Mouse (Mus musculus) lung, postnatal 0 days (tissue): ENCODE measurements at regions not wholly inside any gene's neighbourhood (a gene's known extent, or its start where the extent isn't known, plus 50 kb on each side); places are given as distances from the start of the nearest gene placed in this dataset.
A peak's percentile ranks its signal among the peaks of the same experiment; 100 is the strongest.

ENCODE experiments used
- ATAC-seq: fragments of 200-750 bp; cut with Nextera tagmentation; 2 replicates; pipeline ENCODE4 v1.8.0; 2017; ENCODE audit warnings: moderate library complexity
- DNase-seq: peaks from one replicate; pipeline ENCODE4 v3.0.0-alpha.2; 2016; ENCODE audit warnings: low spot score
- H3K27ac ChIP-seq: fragments of 300-500 bp; sonication (generic); 2 replicates; pipeline ENCODE4 v1.5.1; 2014; ENCODE audit warnings: antibody characterized with exemption, mild to moderate bottlenecking, low read length, mixed read lengths
- H3K27me3 ChIP-seq: fragments of 300-500 bp; sonication (generic); replicated peaks from 2 replicates; pipeline ENCODE4 v1.6.1; 2014; ENCODE audit warnings: low read length, mixed read lengths; ENCODE audit not compliant: insufficient read depth
- H3K36me3 ChIP-seq: fragments of 300-500 bp; sonication (generic); 2 replicates; pipeline ENCODE4 v1.6.1; 2014; ENCODE audit warnings: low read length, mixed read lengths; ENCODE audit not compliant: insufficient read depth
- H3K4me1 ChIP-seq: fragments of 300-500 bp; sonication (generic); 2 replicates; pipeline ENCODE4 v1.6.1; 2014; ENCODE audit warnings: antibody characterized with exemption, low read depth, low read length, mixed read lengths; ENCODE audit not compliant: insufficient read depth
- H3K4me2 ChIP-seq: fragments of 300-500 bp; sonication (generic); replicated peaks from 2 replicates; pipeline ENCODE4 v1.6.1; 2014; ENCODE audit warnings: low read depth, mild to moderate bottlenecking, low read length, moderate library complexity, mixed read lengths
- H3K4me3 ChIP-seq: fragments of 300-500 bp; sonication (generic); 2 replicates; pipeline ENCODE4 v1.5.1; 2014; ENCODE audit warnings: low read depth, low read length
- H3K9ac ChIP-seq: fragments of 300-500 bp; sonication (generic); replicated peaks from 2 replicates; pipeline ENCODE4 v1.6.1; 2014; ENCODE audit warnings: low read depth, mild to moderate bottlenecking
- H3K9me3 ChIP-seq: fragments of 300-500 bp; sonication (generic); 2 replicates; pipeline ENCODE4 v1.6.1; 2016; ENCODE audit warnings: low read length, mixed read lengths
- CTCF ChIP-seq: IDR thresholded peaks from 2 replicates; pipeline ENCODE4 v1.5.1; 2016; ENCODE audit warnings: antibody characterized with exemption, mild to moderate bottlenecking
- EP300 ChIP-seq: IDR thresholded peaks from 2 replicates; pipeline ENCODE4 v1.6.1; 2016; ENCODE audit warnings: antibody characterized with exemption, mild to moderate bottlenecking, control low read depth
- WGBS: fragments of 180-500 bp; shearing (Covaris S2); extraction: QIAGEN DNeasy Blood & Tissue Kit; methylation state at CpG from one replicate; pipeline ENCODE4 v1.1.7; 2014; 5-methylcytosine and 5-hydroxymethylcytosine counted together

GRCm38 (mm10) chr12:9091951-9092350 is 62.2 kb downstream of the Ttc32 start:
- DNase-seq (no peak), ATAC-seq (no peak)
- WGBS: 88% methylated on average over 6 of the region's 6 CpGs
- no peaks in the 10 kb centered on the region for H3K4me1 ChIP-seq
- H3K27me3 ChIP-seq: no peaks in the 10 kb centered on the region
- TF ChIP-seq CTCF (no peak), EP300 (no peak)
- H3K9me3 ChIP-seq: no peaks in the 10 kb centered on the region
- no peak overlapping the region for H3K4me3 ChIP-seq
- no peak overlapping the region for H3K27ac ChIP-seq
- H3K36me3 ChIP-seq: no peaks in the 10 kb centered on the region
- no peak overlapping the region for H3K9ac ChIP-seq
- H3K4me2 ChIP-seq: no peak overlapping the region

DNA sequence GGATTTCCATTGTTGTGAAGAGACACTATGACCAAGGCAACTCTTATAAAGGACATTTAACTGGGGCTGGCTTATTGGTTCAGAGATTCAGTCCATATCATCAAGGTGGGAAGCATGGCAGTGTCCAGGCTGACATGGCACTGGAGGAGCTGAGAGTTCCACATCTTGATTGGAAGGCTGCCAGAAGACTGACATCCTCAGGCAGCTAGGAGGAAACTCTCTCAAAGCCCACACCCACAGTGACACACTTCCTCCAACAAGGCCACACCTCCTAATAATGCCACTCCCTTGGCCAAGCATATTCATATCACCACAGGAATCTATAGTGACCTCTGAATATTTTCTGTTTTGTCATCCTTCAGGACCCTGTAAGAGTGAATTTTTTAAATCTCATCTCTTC is 65.3 kb downstream of the Ttc32 start:
- no peak overlapping the region for H3K9ac ChIP-seq
- no peak overlapping the region for H3K4me3 ChIP-seq
- ATAC-seq (no peak), DNase-seq (peak; percentile 15)
- H3K36me3 ChIP-seq: no peaks in the 10 kb centered on the region
- no peaks in the 10 kb centered on the region for H3K4me1 ChIP-seq
- no peaks in the 10 kb centered on the region for H3K9me3 ChIP-seq
- H3K27me3 ChIP-seq: no peaks in the 10 kb centered on the region
- no peak overlapping the region for H3K27ac ChIP-seq
- TF ChIP-seq EP300: no peak
- TF ChIP-seq CTCF: no peak
- H3K4me2 ChIP-seq: no peak overlapping the region

DNA sequence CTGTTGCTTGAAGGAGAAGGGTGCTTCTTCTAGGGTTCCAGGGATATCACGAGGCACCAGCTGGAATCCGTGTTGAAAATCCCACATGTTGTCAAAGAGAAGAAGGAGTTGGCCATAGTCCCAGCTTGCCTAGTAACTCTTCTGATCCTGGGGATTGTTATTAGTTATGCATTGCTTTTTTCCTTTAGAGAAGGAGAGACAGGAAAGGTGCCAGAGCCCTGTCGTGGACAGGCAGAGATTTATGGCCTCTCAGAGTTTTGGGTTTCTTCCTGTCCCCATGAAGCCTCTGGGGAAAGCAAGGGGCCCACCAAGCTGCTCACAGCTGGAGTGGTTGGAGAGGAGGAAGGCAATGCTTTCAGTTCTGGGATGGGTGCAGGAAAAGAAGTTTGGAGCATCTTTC is 76.6 kb downstream of the Ttc32 start:
- TF ChIP-seq CTCF (no peak), EP300 (no peak)
- H3K4me1 ChIP-seq: no peaks in the 10 kb centered on the region
- H3K9me3 ChIP-seq: no peaks in the 10 kb centered on the region
- WGBS: 30% methylated on average over 3 of the region's 3 CpGs
- H3K27ac ChIP-seq: no peak overlapping the region
- no peaks in the 10 kb centered on the region for H3K36me3 ChIP-seq
- ATAC-seq (no peak), DNase-seq (no peak)
- no peak overlapping the region for H3K9ac ChIP-seq
- no peak overlapping the region for H3K4me2 ChIP-seq
- H3K27me3 ChIP-seq: no peaks in the 10 kb centered on the region
- H3K4me3 ChIP-seq: no peak overlapping the region

DNA sequence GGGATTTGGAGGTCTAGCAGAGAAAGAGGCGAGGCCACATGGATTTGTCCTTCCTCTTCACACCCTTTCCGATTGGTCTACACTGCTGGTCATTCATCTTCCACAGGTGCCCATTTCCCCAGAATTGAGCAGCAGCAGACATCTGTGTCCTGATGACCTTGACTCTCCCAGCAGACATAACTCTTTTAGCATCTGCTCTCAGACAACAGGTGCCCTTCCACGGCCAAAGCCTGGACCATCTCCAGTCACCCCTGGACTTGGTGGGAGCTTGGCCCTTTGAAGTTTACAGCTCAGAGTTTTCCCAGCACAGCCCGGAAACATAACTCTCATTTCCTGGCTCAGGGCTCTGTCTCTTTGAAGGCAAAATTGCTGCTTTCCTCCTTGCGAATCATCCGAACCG is 80.0 kb downstream of the Ttc32 start:
- Histone ChIP-seq H3K36me3 (no peaks in the 10 kb centered on the region), H3K4me2 (no peak overlapping the region), H3K9ac (no peak overlapping the region), H3K27ac (no peak overlapping the region), H3K4me1 (no peaks in the 10 kb centered on the region), H3K4me3 (no peak overlapping the region), H3K9me3 (no peaks in the 10 kb centered on the region), H3K27me3 (no peaks in the 10 kb centered on the region)
- ATAC-seq (no peak), DNase-seq (no peak)
- 55% methylated on average over 7 of the region's 7 CpGs for WGBS
- no peak for TF ChIP-seq EP300
- TF ChIP-seq CTCF: no peak

GRCm38 (mm10) chr12:9112161-9112674 is 82.4 kb downstream of the Ttc32 start:
- no peak overlapping the region for H3K27ac ChIP-seq
- no peak overlapping the region for H3K4me3 ChIP-seq
- no peak overlapping the region for H3K4me2 ChIP-seq
- no peaks in the 10 kb centered on the region for H3K27me3 ChIP-seq
- H3K9ac ChIP-seq: no peak overlapping the region
- WGBS: 63% methylated on average over 3 of the region's 3 CpGs
- no peak for ATAC-seq
- H3K9me3 ChIP-seq: no peaks in the 10 kb centered on the region
- no peak for DNase-seq
- no peaks in the 10 kb centered on the region for H3K4me1 ChIP-seq
- H3K36me3 ChIP-seq: no peaks in the 10 kb centered on the region
- TF ChIP-seq CTCF (no peak), EP300 (no peak)

DNA sequence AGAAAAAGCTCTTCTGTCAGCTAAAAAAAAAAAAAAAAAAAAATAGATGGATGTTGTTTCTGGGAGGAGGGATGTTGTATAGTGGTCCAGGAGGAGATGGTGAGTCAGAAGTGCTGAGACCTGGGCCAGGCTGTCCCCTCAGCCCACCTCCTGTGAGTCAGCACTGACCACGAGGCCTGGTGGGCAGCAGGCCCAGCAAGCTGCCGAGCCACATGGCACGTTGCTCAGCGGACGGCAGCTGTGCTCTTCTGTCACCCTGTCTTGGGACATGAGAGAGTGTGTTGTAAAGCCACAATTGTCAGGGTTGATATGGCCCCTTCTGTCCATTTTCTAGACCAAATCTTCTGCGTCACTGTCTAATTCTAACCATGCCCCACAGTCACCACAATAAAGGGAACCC is 83.9 kb downstream of the Ttc32 start:
- Histone ChIP-seq H3K36me3 (no peaks in the 10 kb centered on the region), H3K4me2 (no peak overlapping the region), H3K4me1 (no peaks in the 10 kb centered on the region), H3K27me3 (no peaks in the 10 kb centered on the region), H3K9ac (no peak overlapping the region), H3K27ac (no peak overlapping the region), H3K4me3 (no peak overlapping the region), H3K9me3 (no peaks in the 10 kb centered on the region)
- peak; percentile 72 for ATAC-seq
- TF ChIP-seq CTCF (no peak), EP300 (no peak)
- peak; percentile 42 for DNase-seq
- WGBS: 74% methylated on average over 6 of the region's 6 CpGs

GRCm38 (mm10) chr12:9114061-9114460 is 84.3 kb downstream of the Ttc32 start:
- H3K36me3 ChIP-seq: no peaks in the 10 kb centered on the region
- H3K9me3 ChIP-seq: no peaks in the 10 kb centered on the region
- ATAC-seq (no peak), DNase-seq (peak; percentile 16)
- H3K9ac ChIP-seq: no peak overlapping the region
- H3K27ac ChIP-seq: no peak overlapping the region
- no peaks in the 10 kb centered on the region for H3K27me3 ChIP-seq
- TF ChIP-seq CTCF (no peak), EP300 (no peak)
- H3K4me3 ChIP-seq: no peak overlapping the region
- 66% methylated on average over 1 of the region's 1 CpGs for WGBS
- no peaks in the 10 kb centered on the region for H3K4me1 ChIP-seq
- no peak overlapping the region for H3K4me2 ChIP-seq
